Mouse (Mus musculus): ENCODE data around the gene Mamstr.
"Not testable (repeated sequence)": the region's sequence is repeated elsewhere in the genome, so short reads cannot be mapped to it uniquely, and the experiment has no call there.

The Mamstr gene

GRCm38 (mm10) chr7:45650484-45650883 is 10.7 kb downstream of the Mamstr start:
- DNase-seq (ENCODE audit: low spot score) = not testable (repeated sequence)

GRCm38 (mm10) chr7:45654424-45655047 is 14.8 kb downstream of the Mamstr start:
- no peak for DNase-seq (ENCODE audit: low spot score)

GRCm38 (mm10) chr7:45660746-45661478 is 21.1 kb downstream of the Mamstr start:
- DNase-seq (ENCODE audit: low spot score) = no peak

- DNase-seq (ENCODE audit: low spot score) = not testable (repeated sequence)
These were observed 21.9 kb downstream of the Mamstr start for GRCm38 (mm10) chr7:45661702-45662101.

GRCm38 (mm10) chr7:45665303-45666138 is 25.7 kb downstream of the Mamstr start:
- no peak for DNase-seq (ENCODE audit: low spot score)

GRCm38 (mm10) chr7:45666161-45666560 is 26.4 kb downstream of the Mamstr start, which contains the start of gene Fut2:
Fut2 (minus strand) TSS chr7:45666394.
- no peak for DNase-seq (ENCODE audit: low spot score)

GRCm38 (mm10) chr7:45667761-45668160 is 28.0 kb downstream of the Mamstr start:
- no peak for DNase-seq (ENCODE audit: low spot score)

- DNase-seq (ENCODE audit: low spot score) = no peak
These were observed 29.1 kb downstream of the Mamstr start for GRCm38 (mm10) chr7:45668921-45669320.

- no peak for DNase-seq (ENCODE audit: low spot score)
These were observed 38.0 kb downstream of the Mamstr start for GRCm38 (mm10) chr7:45677627-45678295.

- no peak for DNase-seq (ENCODE audit: low spot score)
These were observed 38.7 kb downstream of the Mamstr start for GRCm38 (mm10) chr7:45678513-45678912.

GRCm38 (mm10) chr7:45679966-45680621 is 40.3 kb downstream of the Mamstr start:
- DNase-seq (ENCODE audit: low spot score) = peak; percentile 49

- no peak for DNase-seq (ENCODE audit: low spot score)
These were observed 41.4 kb downstream of the Mamstr start for GRCm38 (mm10) chr7:45681046-45681736.

- peak; percentile 88 for DNase-seq (ENCODE audit: low spot score)
These were observed 42.7 kb downstream of the Mamstr start for GRCm38 (mm10) chr7:45682144-45683126.

- DNase-seq (ENCODE audit: low spot score) = no peak
These were observed 43.7 kb downstream of the Mamstr start, which contains the start of gene Ntn5 for GRCm38 (mm10) chr7:45683396-45684050. Ntn5 (plus strand) TSS chr7:45684022.

GRCm38 (mm10) chr7:45685811-45686210 is 46.0 kb downstream of the Mamstr start:
- no peak for DNase-seq (ENCODE audit: low spot score)

- DNase-seq (ENCODE audit: low spot score) = no peak
These were observed 47.1 kb downstream of the Mamstr start for GRCm38 (mm10) chr7:45686841-45687240.

GRCm38 (mm10) chr7:45689099-45689498 is 49.3 kb downstream of the Mamstr start:
- DNase-seq (ENCODE audit: low spot score) = no peak

GRCm38 (mm10) chr7:45689800-45690199 is 50.0 kb downstream of the Mamstr start:
- no peak for DNase-seq (ENCODE audit: low spot score)

GRCm38 (mm10) chr7:45692364-45692763 is 52.6 kb downstream of the Mamstr start:
- DNase-seq (ENCODE audit: low spot score) = no peak
